Mouse (Mus musculus) adrenal gland, adult (tissue): Measurements from ENCODE around the gene Lypd1.

ENCODE experiments used
- DNase-seq, 2 experiments: peaks; one replicate each; pipeline ENCODE4 v3.0.0; 2022 to 2023; ENCODE audit warnings: low spot score in 1 of 2; ENCODE audit not compliant: inconsistent age in 2 of 2

The Lypd1 gene

GRCm38 (mm10) chr1:125912601-125913600 is at the start of gene Lypd1:
Lypd1 (minus strand) TSS chr1:125913101.
- DNase-seq, result peak in 1 of 2 experiments; percentile 9

GRCm38 (mm10) chr1:125951026-125951425 is 38.1 kb upstream of the Lypd1 start:
- DNase-seq, result peak; percentile 20 to 73

GRCm38 (mm10) chr1:125949076-125949475 is 36.2 kb upstream of the Lypd1 start:
- DNase-seq, result no peak

GRCm38 (mm10) chr1:125945136-125945535 is 32.2 kb upstream of the Lypd1 start:
- no peak for DNase-seq

- DNase-seq, result no peak
Observed at GRCm38 (mm10) chr1:125943305-125943704, 30.4 kb upstream of the Lypd1 start.

GRCm38 (mm10) chr1:125925486-125925885 is 12.6 kb upstream of the Lypd1 start:
- DNase-seq, result no peak

GRCm38 (mm10) chr1:125923062-125923461 is 10.2 kb upstream of the Lypd1 start:
- DNase-seq, result no peak

- DNase-seq, result no peak
Observed at GRCm38 (mm10) chr1:125920696-125921095, 7.8 kb upstream of the Lypd1 start.

- peak; percentile 36 to 81 for DNase-seq
Observed at GRCm38 (mm10) chr1:125911901-125912445, 928 bp downstream of the Lypd1 start.

- peak; percentile 16 to 70 for DNase-seq
Observed at GRCm38 (mm10) chr1:125911337-125911900, 1.5 kb downstream of the Lypd1 start.

- DNase-seq, result no peak
Observed at GRCm38 (mm10) chr1:125910871-125911265, 2.0 kb downstream of the Lypd1 start.

GRCm38 (mm10) chr1:125910211-125910870 is 2.6 kb downstream of the Lypd1 start:
- peak; percentile 11 to 37 for DNase-seq

- DNase-seq, result no peak
Observed at GRCm38 (mm10) chr1:125893158-125893557, 19.7 kb downstream of the Lypd1 start.

GRCm38 (mm10) chr1:125870056-125870455 is 42.8 kb downstream of the Lypd1 start:
- no peak for DNase-seq

- no peak for DNase-seq
Observed at GRCm38 (mm10) chr1:125858631-125859030, 54.3 kb downstream of the Lypd1 start.

GRCm38 (mm10) chr1:125854646-125855045 is 58.3 kb downstream of the Lypd1 start:
- DNase-seq, result no peak

GRCm38 (mm10) chr1:125839746-125840392 is 73.0 kb downstream of the Lypd1 start:
- no peak for DNase-seq

- no peak for DNase-seq
Observed at GRCm38 (mm10) chr1:125837507-125837906, 75.4 kb downstream of the Lypd1 start.

- DNase-seq, result no peak
Observed at GRCm38 (mm10) chr1:125823611-125824010, 89.3 kb downstream of the Lypd1 start.

GRCm38 (mm10) chr1:125821101-125821500 is 91.8 kb downstream of the Lypd1 start:
- no peak for DNase-seq
